Mouse (Mus musculus) embryonic fibroblast, embryonic 13.5 days (primary cell): ENCODE measurements around the gene Akr1b3.

ENCODE experiments used
- CTCF ChIP-seq: IDR thresholded peaks from 2 replicates; pipeline ENCODE4 v1.5.1; 2011; ENCODE audit warnings: mild to moderate bottlenecking, control low read depth, low read length, moderate library complexity, borderline replicate concordance; ENCODE audit not compliant: insufficient read depth
- POLR2A ChIP-seq: IDR thresholded peaks from 2 replicates; pipeline ENCODE4 v1.6.1; 2011; ENCODE audit warnings: low read depth, mild to moderate bottlenecking, control low read depth, low read length, moderate library complexity

- TF ChIP-seq CTCF = no peak
- no peak for TF ChIP-seq POLR2A
These were observed 38.6 kb upstream of the Akr1b3 start for GRCm38 (mm10) chr6:34355841-34356240.
